Mouse (Mus musculus): ENCODE data around the gene Nubp2. TPM values are rescaled to one million over a fixed set of nuclear protein-coding genes. Genes with fewer than 3 reads are reported as not detected.
A peak's percentile ranks its signal among the peaks of the same experiment; 100 is the strongest.

Nubp2 gene
- total RNA-seq (2021) = 10 to 100 TPM; 40.4 to 40.5 TPM
- long read RNA-seq, transcript Nubp2-201 (7 exons, 1,427 nt) = major isoform, 41 of 73 reads
- long read RNA-seq, transcript Nubp2-205 (6 exons, 1,224 nt) = minor isoform, 7 of 73 reads
- long read RNA-seq, partial matches to known transcripts = 2 of 73 reads
- long read RNA-seq, other reads (novel, unspliced or antisense) = 14 of 73 reads

DNA sequence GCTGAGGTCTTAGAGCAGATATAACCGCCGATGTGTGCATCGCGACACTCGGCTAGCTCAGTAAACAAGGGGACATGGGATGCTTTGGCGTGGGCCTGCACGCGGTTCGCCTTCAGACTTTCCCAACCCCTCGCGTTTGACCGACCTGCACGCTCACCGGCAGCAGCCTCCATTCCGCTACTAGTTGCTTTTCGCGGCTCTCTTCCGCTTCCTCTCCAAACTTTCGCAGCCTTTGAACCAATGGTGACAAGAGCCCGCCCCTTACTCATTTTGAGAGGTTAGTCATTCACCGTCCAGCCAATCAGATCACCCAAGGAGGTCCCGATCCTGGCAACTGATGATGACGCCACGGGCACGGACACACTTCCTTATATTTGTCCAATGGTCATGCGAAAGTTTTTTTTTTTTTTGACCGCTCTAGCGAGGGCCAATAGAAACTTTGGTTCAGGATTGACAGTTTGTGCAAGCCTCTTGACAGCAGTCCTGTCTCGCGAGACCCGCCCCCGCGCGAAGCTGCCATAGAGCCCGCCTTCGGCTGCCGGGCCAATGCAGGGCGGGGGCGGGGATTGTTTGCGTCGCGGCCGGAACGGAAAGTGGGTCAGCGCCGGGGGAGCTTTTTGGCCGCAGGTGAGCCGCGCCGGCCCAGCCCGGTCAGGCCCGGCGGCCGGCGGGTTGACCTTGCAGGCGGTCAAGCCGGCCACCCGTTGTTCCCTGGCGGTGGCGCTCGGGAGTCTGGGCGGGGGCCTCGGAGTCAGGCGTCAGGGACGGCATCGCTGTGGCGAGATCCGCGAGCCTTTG lies at the start of gene Nubp2, which contains the start of gene Spsb3:
Gene Nubp2, minus strand, starts transcription at position 216 of the 798 bp plus-strand sequence.
Gene Spsb3, plus strand, starts transcription at position 510 of the 798 bp plus-strand sequence.
- DNase-seq (ENCODE audit: low spot score in 2 of 2) = peak; percentile 95 to 97

DNA sequence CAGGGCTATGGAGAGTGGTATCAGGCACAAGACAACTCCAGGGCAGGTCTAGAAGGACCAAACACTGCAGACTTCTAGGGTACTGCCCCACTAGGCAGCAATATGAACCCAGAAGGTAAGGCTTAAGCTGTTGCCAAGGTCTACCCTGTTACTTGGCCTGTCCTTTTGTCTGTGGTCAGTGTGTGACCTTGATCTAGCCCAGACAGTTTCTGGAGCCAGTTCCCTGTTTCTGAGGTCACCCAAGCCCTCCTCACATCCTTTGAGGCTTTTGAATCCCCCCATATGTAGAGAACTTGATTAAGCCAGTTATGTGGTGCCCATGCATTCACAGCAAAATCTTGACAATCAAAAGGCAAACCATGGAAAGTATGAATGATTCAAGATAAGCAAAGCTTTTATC lies 49.5 kb upstream of the Nubp2 start:
- DNase-seq (ENCODE audit: low spot score in 2 of 2) = no peak

DNA sequence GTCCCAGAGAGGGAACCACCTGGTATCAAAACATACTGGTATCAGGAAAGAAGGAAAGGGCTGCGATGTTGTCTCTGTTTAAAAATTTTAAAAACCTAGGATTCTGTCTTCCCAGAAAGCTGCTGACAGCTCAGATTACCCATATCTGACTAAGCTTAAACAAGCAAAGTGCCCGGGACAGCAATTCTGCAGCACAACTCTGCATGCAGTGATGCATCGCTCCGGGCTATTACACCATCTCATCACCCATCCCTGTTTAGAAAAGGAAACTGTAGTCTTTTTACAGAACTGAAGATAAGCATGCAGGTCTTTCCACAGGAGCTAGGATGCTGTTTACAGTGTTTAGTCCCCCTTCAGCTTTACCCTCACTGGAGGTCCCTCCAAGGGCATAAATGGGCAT lies 48.8 kb upstream of the Nubp2 start:
- no peak for DNase-seq (ENCODE audit: low spot score in 2 of 2)

DNA sequence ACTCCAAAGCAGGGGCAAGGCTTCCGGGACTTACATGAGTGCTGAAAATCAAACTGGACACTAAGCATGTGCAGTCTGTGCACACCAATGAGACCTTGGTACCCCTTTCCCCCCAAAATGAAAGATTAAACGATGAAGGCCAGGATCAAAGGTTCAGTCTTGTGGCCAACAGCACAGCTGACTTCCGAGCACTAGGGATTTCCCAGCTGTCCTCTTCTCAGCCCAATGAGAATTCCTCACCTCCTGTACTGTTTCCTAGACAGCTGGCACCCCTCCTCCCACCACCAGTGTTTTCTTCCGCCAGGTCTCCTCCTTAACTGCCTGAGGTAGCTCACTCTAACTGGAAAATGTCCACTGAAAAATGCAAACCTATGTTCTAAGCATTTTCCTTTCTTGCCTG lies 47.0 kb upstream of the Nubp2 start:
- DNase-seq (ENCODE audit: low spot score in 2 of 2) = no peak

DNA sequence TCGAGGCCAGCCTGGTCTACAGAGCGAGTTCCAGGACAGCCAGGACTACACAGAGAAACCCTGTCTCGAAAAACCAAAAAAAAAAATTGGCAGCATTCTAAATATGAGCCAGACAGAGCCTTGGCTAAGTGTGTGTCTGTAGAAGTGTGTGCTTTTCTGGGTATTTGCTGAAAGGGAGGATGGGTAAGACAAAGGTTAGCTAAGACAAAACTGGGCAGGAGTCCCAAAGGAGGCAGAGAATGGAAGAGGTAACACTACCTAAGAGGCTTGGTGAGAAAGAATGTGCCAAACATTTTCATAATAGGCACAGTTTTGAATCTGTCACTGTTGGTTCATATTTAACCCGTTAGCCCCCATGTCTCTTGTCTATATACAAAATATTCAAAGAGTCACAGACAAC lies 46.3 kb upstream of the Nubp2 start:
- no peak for DNase-seq (ENCODE audit: low spot score in 2 of 2)

DNA sequence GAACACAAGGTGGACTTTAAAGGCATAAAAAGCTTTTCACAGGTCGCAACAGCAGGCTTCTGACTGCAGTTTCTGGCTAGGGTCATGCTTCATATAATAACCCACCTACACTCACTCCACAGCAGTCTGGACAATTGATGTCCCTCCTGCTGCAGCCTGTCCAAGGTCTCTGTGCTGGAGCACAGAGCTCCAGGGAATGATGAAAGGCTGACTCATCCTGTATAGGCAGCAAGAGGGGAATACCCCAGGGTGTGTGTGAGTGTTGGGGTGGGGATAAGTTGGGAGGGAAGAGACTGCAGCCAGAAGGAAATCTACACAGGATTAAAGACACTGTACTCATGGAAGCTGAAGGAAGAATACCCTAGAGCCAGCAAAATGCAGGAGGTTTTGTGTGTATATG lies 43.4 kb upstream of the Nubp2 start:
- no peak for DNase-seq (ENCODE audit: low spot score in 2 of 2)

DNA sequence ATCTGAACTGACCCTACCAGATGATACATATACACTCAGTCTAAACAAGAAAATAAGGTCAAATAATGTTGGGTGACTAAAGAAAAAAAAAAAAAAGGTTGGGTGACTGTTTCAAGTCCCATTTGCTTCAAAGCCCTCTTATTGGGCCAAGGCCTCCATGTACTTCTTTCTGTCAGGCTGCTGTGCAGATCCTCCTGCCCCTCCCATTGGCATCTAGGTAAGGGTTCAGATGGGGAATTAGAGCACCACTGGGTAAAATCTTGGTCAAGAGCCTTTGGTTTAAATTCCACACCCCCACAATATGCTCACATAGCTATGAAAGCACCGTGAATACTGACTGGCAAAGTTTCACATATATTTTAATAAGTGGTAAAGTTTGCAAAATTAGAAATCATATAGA lies 37.1 kb upstream of the Nubp2 start:
- DNase-seq (ENCODE audit: low spot score in 2 of 2) = no peak

DNA sequence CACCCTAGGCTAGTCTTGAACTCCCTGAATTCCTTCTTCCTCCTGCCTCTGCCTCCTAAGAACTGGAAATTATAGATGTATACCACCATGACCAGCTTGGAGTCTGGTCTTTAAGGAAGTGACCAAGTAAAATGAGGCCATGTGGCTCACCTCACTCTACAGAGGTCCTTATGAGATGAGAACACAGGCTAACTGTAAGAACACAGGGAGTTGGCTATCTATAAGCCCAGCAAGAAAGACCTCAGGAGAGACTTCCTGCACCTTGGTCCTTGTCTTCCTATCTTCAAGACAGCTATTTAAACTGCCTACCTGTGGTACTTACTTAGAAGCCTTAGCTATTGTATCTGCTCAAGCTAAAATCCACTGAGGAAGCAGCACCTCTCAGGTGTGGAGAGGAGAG lies 27.8 kb upstream of the Nubp2 start:
- DNase-seq (ENCODE audit: low spot score in 2 of 2) = no peak

DNA sequence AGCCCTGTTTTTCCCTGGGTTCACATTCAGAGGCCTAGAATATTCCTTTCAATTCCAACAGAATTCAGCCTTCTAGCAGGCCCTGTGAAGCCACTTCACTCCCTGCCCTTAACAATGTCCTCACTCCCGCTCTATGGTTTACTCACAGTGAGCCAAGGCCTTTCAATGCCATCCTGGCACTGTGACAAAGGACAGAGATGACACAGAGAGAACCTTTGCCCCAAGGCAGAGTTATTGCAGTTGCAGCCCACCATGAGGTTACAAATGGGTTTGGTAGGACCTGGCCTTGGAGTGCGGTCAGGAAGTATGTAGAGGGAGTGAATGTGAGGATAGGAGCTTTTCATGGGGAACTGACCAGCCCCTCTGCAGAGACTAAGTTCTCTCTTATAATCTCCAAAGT lies 21.4 kb upstream of the Nubp2 start:
- no peak for DNase-seq (ENCODE audit: low spot score in 2 of 2)

DNA sequence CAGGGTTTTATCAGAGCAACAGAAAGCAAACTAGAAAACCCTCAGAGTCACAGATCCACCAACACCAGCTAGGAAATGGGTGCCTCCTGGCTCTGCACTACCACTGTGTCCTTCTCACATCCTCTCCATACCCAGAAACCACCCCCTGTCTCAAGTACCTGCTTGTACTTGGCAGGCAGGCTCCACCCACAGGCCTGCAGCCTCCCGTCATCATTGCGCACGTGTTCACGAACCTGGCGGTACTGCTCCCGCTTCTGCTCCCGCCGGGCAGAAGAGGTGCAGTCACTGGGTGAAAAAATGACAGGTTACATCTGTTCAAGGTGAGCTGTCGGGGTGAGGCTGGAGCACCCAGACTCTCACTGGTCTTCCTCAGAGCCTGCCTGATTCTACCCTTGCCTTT lies 17.6 kb upstream of the Nubp2 start:
- no peak for DNase-seq (ENCODE audit: low spot score in 2 of 2)

DNA sequence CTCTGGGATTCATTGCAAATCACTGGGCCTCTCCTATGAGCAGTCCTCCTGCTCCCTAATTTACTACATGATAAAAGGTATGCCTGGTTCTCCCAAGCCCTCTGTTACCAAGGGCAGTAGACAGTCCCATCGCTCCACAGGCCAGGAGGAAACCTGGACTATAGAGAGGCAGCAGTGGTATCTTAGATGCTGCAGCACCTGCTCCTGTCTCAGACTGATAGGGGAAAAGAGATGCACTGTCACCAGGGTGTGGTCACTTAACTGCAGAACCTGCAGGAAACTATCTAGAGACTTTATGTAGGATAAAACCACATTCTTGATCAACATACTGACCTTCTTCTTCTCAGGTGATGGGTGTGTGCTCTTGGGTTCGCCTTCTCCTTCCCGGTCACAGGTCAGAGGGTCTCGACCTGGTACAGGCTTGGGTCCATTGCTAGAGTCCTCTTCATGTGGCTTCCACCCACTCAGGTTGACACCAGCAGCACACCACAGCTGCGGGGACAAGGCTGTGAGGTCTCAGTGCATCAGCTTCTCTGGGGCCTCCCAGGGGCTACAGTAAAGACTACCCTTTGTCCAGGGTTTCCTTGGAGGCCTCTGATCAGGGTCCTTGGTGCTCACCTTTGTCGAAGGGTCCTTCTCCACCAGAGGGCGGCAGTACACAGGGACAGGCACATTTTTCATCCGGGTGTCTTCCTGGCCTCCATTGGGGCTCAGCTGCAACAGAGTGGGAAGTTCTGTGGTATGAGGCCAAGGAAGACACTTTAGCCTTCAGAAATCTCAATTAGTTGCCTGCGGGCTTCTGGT lies 16.7 kb upstream of the Nubp2 start:
- DNase-seq (ENCODE audit: low spot score in 2 of 2) = no peak

DNA sequence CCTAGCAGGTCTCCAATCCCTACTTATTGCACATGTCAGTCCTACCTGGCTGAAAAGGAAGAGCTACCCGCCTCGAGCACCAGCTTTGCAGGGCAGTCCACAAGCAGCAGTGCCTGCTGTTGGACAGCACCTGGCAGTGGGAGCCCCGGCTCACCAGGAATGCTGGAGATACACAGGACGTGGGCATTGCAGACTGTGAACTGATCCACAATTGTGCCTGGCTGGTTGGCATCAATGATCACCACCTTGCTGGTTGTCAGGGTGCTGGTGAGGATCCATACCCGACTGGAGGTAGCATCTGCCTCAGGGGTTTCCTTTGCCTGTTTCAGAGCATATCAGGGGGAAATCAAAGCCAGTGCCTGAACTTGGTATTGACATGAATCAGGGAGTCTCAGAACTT lies 16.0 kb upstream of the Nubp2 start:
- no peak for DNase-seq (ENCODE audit: low spot score in 2 of 2)

DNA sequence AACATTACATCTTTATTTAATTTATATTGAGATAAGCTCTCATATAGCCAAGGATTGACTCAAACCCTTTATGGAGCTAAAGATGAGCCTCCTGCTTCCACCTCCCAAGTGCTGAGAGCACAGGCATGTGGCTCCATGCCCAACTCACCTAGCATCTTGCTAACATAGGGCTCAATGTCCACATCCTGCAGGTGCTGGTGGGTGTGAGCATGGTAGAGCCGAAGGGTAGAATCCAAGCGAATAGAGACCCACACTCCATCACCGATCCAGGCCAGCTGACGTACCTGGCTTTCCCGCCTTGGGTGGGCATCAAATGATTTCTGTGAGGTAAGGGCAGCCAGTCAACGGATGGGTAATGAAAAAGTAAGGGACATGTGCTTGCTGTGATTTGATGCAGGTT lies 13.9 kb upstream of the Nubp2 start:
- DNase-seq (ENCODE audit: low spot score in 2 of 2) = no peak

DNA sequence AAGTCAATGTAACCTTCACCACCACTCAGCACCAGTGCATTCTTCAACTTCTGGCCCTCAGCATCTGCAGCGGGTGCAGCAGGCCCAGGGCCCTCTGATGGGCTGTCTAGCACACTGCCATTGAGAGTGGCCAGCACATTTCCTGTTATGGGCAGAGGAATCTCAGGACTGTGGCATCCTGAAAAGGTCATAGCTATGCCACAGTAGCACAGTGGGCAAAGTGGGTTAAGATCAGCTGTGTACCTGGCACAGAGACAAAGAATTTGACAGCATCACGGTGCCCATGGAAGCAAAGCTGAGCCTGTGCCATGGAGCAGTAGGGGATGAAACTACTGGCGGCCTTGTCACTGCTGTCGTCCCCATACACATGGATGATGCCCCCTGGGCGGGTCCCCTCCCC lies 13.0 kb upstream of the Nubp2 start:
- DNase-seq (ENCODE audit: low spot score in 2 of 2) = no peak

DNA sequence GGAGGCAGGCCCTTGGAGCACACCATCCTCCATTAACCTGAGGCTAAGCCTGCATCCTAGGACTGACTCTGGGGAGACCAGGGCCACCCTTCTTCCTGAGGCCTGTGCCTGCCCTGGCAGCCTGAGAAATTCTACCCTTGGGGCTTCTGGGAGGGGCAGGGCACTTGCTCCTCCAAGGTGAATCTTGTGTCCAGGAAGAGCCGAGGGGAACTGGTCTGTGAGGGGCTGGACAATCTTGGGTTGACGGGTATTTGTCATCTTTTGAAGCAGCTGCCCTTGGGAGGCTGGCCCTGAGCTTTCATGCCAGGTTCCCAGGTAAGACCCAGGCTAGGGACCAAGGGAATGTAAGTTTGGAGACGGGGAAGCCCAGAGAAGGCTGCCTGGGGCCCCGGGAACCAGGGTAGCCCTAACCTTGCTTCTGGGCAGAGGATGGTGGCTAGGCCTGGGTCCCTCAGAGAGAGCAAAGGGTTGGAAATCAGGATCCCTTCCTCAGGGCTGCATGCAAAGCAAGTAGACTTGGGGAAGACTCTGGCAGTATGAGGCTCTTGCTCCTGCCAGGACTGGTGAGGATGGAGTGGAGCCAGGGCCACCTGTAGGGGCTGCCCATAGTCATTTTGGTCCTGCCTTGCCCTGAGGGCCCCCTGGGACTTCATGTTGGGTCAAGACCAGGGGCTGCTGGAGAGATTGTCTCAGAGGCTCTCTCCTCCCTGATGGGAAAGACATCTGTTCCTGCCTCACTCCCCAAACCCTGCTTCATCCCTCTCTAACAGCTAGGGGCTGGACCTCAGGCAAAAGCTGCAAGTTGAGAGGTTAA lies 12.1 kb upstream of the Nubp2 start:
- no peak for DNase-seq (ENCODE audit: low spot score in 2 of 2)

DNA sequence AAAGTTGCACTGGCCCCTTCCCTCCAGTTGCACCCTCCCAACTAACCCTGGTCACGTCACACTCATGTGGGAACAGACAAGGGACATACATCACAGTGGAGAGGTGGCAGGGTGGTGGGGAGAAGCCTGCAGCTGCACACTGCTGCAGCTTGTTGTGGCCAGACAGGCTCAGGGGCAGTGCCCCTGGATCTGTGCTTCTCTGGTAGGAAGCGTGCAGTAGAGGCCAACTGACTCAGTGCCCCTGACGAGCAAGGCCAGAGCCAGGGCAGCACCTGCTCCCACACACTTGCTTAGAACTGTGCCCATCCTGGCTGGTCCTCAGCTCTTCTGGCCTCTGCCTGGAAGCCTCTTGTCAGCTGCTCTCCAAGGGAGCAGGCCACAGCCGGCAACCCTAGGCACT lies 11.5 kb upstream of the Nubp2 start:
- DNase-seq (ENCODE audit: low spot score in 2 of 2) = no peak

DNA sequence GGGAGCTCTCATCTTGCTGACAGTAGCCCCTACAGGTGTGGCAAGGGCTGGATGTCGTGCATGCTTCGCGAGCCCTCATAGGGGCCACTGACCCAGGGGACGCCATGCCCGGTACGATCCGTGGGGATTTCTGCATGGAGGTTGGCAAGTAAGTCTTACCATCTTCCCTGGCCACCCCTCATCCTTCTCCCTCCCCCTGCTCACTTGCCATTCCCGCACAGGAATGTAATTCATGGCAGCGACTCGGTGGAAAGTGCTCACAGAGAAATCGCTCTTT lies 10.8 kb upstream of the Nubp2 start:
- no peak for DNase-seq (ENCODE audit: low spot score in 2 of 2)

DNA sequence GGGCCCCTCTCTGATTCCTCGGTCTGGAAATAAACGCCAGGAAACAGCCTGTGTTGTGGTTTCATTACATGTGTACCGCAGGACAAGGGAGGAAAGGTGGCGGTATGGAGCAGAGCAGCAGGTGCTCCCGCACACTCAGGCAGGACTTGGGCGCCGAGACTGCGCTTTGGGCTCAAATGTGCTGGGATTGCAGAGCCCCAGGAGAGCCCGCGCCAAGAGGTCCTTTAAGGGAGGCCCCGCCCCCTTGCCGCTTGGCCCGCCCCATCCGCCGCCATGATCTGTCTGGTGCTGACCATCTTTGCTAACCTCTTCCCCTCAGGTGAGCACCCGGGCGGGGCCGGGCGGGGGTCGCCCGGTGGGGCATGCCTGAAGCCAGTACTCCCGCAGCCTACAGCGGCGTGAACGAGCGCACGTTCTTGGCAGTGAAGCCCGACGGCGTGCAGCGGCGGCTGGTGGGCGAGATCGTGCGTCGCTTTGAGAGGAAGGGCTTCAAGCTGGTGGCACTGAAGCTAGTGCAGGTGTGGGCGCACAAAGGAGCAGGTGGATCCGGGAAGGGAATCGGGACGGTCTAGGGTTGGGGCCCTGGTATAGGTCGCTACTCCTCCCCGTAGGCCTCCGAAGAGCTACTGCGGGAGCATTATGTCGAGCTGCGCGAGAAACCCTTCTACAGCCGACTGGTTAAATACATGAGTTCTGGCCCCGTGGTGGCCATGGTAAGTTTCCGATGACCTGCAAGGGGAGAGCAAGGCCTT lies 10.3 kb upstream of the Nubp2 start, which contains the start of gene Nme3:
Gene Nme3, plus strand, starts transcription at position 260 of the 752 bp plus-strand sequence.
- peak; percentile 68 to 79 for DNase-seq (ENCODE audit: low spot score in 2 of 2)

DNA sequence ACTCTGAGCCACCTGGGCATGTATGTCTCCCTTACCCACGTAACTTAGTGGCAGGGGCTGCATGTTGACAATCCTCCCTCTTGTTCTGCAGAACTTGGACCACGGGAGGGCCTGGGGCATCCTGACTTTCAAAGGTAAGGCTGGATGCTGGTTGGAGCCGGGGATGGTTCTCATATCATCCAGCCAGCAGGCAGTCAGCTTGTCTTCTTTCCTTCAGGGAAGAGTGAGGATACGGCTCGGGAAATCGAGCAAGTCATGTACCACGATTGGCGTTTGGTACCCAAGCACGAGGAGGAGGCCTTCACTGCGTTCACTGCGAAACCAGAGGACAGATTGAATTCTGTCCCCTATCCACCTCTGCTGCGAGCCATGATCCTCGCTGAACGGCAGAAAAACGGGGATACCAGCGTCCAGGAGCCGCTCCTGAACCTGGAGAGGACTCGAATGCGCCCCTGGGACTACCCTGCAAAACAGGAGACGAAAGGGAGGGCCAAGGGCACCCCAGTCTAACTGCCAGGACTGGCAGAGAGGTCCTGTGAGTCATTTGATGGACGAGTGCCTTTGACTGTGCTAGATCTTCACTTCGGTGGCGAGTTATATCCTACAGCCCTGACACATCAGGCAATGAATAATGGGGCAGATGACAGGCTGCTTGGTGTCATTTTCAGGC lies 9.6 kb upstream of the Nubp2 start:
- DNase-seq (ENCODE audit: low spot score in 2 of 2) = no peak

DNA sequence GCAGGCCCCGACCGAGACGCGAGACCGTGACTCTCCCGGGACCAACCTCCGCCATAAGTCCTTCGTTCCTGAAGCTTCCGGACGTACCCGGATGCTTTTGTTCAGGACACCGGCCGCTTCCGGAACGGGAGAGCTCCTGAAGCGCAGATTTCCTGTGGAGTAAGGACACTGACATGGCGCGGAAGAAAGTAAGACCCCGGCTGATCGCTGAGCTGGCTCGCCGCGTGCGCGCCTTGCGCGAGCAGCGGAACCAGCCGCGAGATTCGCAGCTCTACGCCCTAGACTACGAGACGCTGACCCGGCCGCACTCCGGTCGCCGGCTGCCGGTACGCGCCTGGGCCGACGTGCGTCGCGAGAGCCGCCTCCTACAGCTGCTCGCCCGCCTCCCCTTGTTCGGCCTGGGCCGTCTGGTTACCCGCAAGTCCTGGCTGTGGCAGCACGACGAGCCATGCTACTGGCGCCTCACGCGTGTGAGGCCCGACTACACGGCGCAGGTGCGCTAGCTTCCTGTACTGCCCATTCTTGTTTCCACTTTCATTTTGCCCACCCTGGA lies 8.9 kb upstream of the Nubp2 start, which contains the start of the genes Eme2 and Mrps34:
Gene Eme2, minus strand, starts transcription at position 93 of the 553 bp plus-strand sequence.
Gene Mrps34, plus strand, starts transcription at position 122 of the 553 bp plus-strand sequence.
- peak; percentile 80 to 83 for DNase-seq (ENCODE audit: low spot score in 2 of 2)

All from layer of hippocampus, postnatal 10 days (tissue).